Mouse (Mus musculus) neural tube, embryonic 14.5 days (tissue): Measurements from ENCODE around the gene Ssna1. TPM values are rescaled to one million over a fixed set of nuclear protein-coding genes. Genes with fewer than 3 reads are reported as not detected.
A peak's percentile ranks its signal among the peaks of the same experiment; 100 is the strongest.

Source experiments
- ATAC-seq: fragments of 200-750 bp; cut with Nextera tagmentation; 2 replicates; pipeline ENCODE4 v1.8.0; 2017; ENCODE audit warnings: low read depth, mild to moderate bottlenecking, moderate TSS enrichment, moderate library complexity
- H3K27ac ChIP-seq: fragments of 300-500 bp; sonication (generic); 2 replicates; pipeline ENCODE4 v1.5.1; 2014; ENCODE audit warnings: low read depth, mild to moderate bottlenecking, control low read depth, low read length, moderate library complexity, mixed read lengths
- H3K27me3 ChIP-seq: fragments of 300-500 bp; sonication (generic); 2 replicates; pipeline ENCODE4 v1.6.1; 2014; ENCODE audit warnings: low read length; ENCODE audit not compliant: control insufficient read depth, insufficient read depth
- H3K36me3 ChIP-seq: fragments of 300-500 bp; sonication (generic); 2 replicates; pipeline ENCODE4 v1.6.1; 2014; ENCODE audit warnings: low read length, mixed read lengths; ENCODE audit not compliant: control insufficient read depth, insufficient read depth
- H3K4me1 ChIP-seq: fragments of 300-500 bp; sonication (generic); 2 replicates; pipeline ENCODE4 v1.6.1; 2014; ENCODE audit warnings: low read length; ENCODE audit not compliant: control insufficient read depth, insufficient read depth
- H3K4me2 ChIP-seq: fragments of 300-500 bp; sonication (generic); 2 replicates; pipeline ENCODE4 v1.6.1; 2014; ENCODE audit warnings: mild to moderate bottlenecking, low read depth, low read length, control low read depth
- H3K4me3 ChIP-seq: fragments of 300-500 bp; sonication (generic); 2 replicates; pipeline ENCODE4 v1.5.1; 2014; ENCODE audit warnings: low read depth, low read length, control low read depth, mixed read lengths
- H3K9ac ChIP-seq: fragments of 300-500 bp; sonication (generic); replicated peaks from 2 replicates; pipeline ENCODE4 v1.6.1; 2014; ENCODE audit warnings: low read depth, mild to moderate bottlenecking, control low read depth, low read length, mixed read lengths
- H3K9me3 ChIP-seq: fragments of 300-500 bp; sonication (generic); 2 replicates; pipeline ENCODE4 v1.6.1; 2016; ENCODE audit warnings: low read length; ENCODE audit not compliant: control insufficient read depth
- WGBS: fragments of 180-500 bp; shearing (Covaris S2); extraction: QIAGEN DNeasy Blood & Tissue Kit; methylation state at CpG from one replicate; pipeline ENCODE4 v1.1.7; 2014; 5-methylcytosine and 5-hydroxymethylcytosine counted together
- polyA plus RNA-seq: library from polyadenylated mRNA; unstranded; fragments of >200 nt; fragmentation: Nextera tagmentation; extraction: Ambion mirVana; gene quantifications from 2 replicates; pipeline ENCODE4 v1.2.1, GENCODE M21; 2014

Ssna1 gene
- polyA plus RNA-seq, 1 experiment from 2014 or later, result 182 TPM

DNA sequence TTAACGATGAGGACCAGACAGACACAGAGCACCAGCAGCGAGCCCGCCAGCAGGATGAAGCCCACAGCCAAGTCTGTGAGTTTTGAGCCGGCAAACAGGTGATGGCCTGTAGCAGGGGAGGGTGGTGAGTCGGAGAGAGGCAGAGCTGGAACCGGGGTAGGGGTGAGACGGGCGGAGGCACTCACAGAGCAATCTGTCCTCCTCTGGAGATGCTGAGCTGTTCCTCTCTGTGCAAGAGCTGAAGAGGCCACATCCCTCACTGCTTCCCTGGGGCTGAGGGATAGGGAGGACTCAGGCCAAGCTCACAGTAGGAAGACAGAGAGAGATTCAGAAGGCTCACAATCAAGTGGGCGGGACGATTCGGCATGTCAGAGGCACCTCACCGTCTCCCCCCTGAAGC is 41.2 kb downstream of the Ssna1 start:
- 63% methylated on average over 12 of the region's 12 CpGs for WGBS
- Histone ChIP-seq H3K4me1 (no peaks in the 10 kb centered on the region), H3K9me3 (no peaks in the 10 kb centered on the region), H3K27ac (no peak overlapping the region), H3K4me3 (no peak overlapping the region), H3K4me2 (no peak overlapping the region), H3K36me3 (no peaks in the 10 kb centered on the region), H3K27me3 (no peaks in the 10 kb centered on the region), H3K9ac (no peak overlapping the region)
- ATAC-seq, result no peak

DNA sequence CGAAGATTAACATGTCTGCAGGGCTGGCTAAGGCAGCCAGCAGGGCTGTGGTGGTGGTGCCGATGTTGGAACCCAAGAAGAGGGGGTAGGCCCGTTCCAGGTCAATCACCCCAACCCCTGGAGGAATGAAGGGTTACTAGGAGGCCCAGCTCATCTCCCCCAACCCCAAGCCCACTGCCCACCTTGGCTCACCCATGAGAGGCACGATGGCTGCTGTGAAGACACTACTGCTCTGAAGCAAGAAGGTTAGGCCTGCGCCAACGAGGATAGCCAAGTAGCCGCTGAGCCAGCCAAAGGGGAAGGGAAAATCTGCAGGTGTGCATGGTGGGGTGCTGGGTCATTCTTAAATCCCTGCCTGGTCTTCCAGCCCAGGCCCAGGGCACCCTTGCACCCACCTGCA is 41.7 kb downstream of the Ssna1 start:
- H3K4me3 ChIP-seq, result no peak overlapping the region
- no peaks in the 10 kb centered on the region for H3K27me3 ChIP-seq
- no peak overlapping the region for H3K4me2 ChIP-seq
- H3K9me3 ChIP-seq, result no peaks in the 10 kb centered on the region
- no peak overlapping the region for H3K9ac ChIP-seq
- ATAC-seq, result no peak
- H3K27ac ChIP-seq, result no peak overlapping the region
- 84% methylated on average over 7 of the region's 7 CpGs for WGBS
- H3K36me3 ChIP-seq, result no peaks in the 10 kb centered on the region
- H3K4me1 ChIP-seq, result no peaks in the 10 kb centered on the region

DNA sequence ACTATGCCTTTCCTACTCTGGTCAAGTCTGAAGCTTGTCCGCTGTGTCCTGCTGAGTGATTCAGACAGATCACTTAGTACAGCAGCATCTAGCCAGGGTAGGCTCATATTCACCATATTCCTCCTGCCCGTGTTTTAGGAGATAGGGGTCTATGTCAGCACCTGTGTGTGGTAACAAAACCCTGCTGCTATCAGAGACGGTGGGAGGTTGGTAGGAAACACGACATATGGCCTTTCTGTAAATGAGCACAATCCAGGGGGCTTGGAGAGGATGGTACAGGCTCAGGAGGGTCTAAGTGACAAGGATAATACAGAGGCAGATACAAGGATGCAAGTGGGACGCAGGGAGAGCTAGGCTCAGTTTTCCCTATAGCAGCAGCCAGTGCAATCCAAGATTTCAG is 42.7 kb downstream of the Ssna1 start:
- ATAC-seq, result no peak
- no peak overlapping the region for H3K27ac ChIP-seq
- no peaks in the 10 kb centered on the region for H3K9me3 ChIP-seq
- no peak overlapping the region for H3K4me3 ChIP-seq
- no peaks in the 10 kb centered on the region for H3K27me3 ChIP-seq
- no peaks in the 10 kb centered on the region for H3K4me1 ChIP-seq
- no peak overlapping the region for H3K4me2 ChIP-seq
- H3K9ac ChIP-seq, result no peak overlapping the region
- no peaks in the 10 kb centered on the region for H3K36me3 ChIP-seq
- WGBS, result 87% methylated on average over 5 of the region's 5 CpGs

DNA sequence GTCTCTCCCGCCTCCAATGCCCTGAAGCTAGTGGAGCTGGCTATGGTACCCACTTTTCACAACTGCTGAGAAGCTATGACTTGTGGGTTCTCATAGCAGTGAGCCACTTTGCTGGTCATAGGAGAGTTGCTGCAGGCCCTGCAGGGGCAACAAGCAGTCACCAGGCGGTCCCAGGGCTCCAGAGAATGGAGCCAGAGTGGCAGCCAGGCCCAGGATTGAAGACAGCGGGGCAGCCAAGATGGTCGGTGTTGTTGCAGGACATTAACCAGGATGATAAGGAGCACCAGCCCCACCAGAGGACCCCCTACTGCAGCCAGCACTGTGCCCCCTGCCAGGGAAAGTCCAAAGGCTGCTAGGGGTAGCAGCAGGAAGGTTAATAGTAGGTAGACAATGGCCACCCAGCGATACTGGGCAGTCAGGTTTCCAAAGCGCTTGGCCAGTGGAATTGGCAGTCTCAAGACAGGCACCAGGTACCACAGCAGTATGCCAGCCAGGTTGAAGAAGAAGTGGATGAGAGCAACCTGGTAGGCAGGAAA is 43.2 kb downstream of the Ssna1 start:
- Histone ChIP-seq H3K36me3 (no peaks in the 10 kb centered on the region), H3K9me3 (no peaks in the 10 kb centered on the region), H3K4me3 (no peak overlapping the region), H3K9ac (no peak overlapping the region), H3K27ac (no peak overlapping the region), H3K4me2 (peak overlapping the region; percentile 31; the same call in 1 of the 2 replicates), H3K4me1 (no peaks in the 10 kb centered on the region), H3K27me3 (no peaks in the 10 kb centered on the region)
- ATAC-seq, result no peak
- WGBS, result 71% methylated on average over 6 of the region's 6 CpGs

DNA sequence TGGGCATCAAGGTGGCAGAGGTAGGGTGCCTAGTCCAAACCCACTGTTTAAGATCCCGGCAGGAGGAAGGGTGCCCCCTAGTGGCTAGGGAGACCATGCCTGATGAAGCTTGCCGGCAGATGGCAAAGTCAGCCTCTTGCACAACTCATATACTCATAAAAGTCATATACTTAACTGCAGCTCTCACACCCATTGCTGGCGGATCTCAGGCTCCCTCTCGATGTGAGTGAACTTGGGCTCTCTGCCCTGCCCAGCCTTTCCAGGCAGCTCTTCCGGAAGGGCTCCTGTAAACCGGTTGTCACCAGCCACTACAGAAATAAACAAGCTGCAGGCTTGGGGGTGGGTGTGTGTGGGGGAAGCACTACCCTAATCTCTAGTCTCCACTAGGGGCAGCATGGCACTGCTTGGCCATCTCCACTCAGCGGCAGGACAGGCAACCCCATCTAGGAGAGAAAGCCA is 43.8 kb downstream of the Ssna1 start:
- no peaks in the 10 kb centered on the region for H3K9me3 ChIP-seq
- H3K36me3 ChIP-seq, result no peaks in the 10 kb centered on the region
- no peak for ATAC-seq
- no peak overlapping the region; the same call in 1 of the 2 replicates for H3K9ac ChIP-seq
- peak overlapping the region; percentile 31 for H3K4me2 ChIP-seq
- H3K27me3 ChIP-seq, result no peaks in the 10 kb centered on the region
- 1% methylated on average over 7 of the region's 7 CpGs for WGBS
- no peak overlapping the region; the same call in 1 of the 2 replicates for H3K4me3 ChIP-seq
- H3K27ac ChIP-seq, result peak overlapping the region; percentile 34; the same call in 1 of the 2 replicates
- H3K4me1 ChIP-seq, result peaks cover 4% of the 10 kb centered on the region; the same call in 1 of the 2 replicates

DNA sequence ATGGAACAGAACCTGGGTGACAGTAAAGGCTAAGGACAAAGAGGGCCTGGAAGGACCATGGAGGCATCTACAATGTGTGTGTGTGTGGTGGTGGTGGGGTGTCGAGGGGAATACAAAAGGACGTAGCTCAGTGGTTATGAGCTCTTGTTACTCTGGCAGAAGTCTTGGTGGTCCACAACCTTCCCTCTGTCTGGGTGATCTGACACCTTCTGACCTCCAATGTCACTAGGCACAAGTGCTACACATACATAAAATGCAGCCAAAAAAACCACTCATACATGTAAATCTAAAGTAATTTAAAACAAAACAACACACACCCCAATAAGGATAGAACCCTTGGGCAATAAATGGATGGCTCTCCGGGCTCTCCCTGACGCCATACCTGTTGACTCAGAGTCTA is 44.8 kb downstream of the Ssna1 start:
- Histone ChIP-seq H3K36me3 (no peaks in the 10 kb centered on the region), H3K9ac (no peak overlapping the region), H3K27me3 (no peaks in the 10 kb centered on the region), H3K4me2 (no peak overlapping the region), H3K9me3 (no peaks in the 10 kb centered on the region), H3K27ac (no peak overlapping the region), H3K4me3 (no peak overlapping the region), H3K4me1 (peaks cover 7% of the 10 kb centered on the region; the same call in 1 of the 2 replicates)
- ATAC-seq, result no peak
- WGBS, result 87% methylated on average over 4 of the region's 4 CpGs

DNA sequence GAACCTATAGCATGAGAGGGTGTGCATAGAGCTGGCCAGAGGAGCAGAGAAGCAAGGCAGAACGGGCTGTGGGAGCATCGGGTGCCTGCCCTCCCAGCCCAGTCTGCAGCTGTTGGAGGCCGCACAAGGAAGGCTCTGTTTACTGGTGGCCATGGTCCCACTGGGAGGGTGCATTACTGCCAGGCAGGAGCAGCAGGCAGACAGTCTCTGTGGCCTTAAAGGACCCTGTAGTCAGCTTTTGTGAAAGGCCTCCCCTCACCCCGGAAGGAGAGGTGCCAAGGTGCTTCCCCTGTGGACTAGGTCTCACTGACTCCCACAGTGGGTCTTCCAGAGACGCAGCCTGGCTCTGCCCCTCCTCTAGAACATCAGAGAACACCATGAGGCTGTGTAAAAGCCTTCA is 45.4 kb downstream of the Ssna1 start:
- H3K27ac ChIP-seq, result no peak overlapping the region
- no peaks in the 10 kb centered on the region for H3K27me3 ChIP-seq
- WGBS, result 83% methylated on average over 5 of the region's 5 CpGs
- no peak for ATAC-seq
- H3K4me1 ChIP-seq, result peaks cover 7% of the 10 kb centered on the region; the same call in 1 of the 2 replicates
- H3K36me3 ChIP-seq, result no peaks in the 10 kb centered on the region
- H3K4me2 ChIP-seq, result no peak overlapping the region
- no peak overlapping the region for H3K4me3 ChIP-seq
- no peak overlapping the region for H3K9ac ChIP-seq
- no peaks in the 10 kb centered on the region for H3K9me3 ChIP-seq

DNA sequence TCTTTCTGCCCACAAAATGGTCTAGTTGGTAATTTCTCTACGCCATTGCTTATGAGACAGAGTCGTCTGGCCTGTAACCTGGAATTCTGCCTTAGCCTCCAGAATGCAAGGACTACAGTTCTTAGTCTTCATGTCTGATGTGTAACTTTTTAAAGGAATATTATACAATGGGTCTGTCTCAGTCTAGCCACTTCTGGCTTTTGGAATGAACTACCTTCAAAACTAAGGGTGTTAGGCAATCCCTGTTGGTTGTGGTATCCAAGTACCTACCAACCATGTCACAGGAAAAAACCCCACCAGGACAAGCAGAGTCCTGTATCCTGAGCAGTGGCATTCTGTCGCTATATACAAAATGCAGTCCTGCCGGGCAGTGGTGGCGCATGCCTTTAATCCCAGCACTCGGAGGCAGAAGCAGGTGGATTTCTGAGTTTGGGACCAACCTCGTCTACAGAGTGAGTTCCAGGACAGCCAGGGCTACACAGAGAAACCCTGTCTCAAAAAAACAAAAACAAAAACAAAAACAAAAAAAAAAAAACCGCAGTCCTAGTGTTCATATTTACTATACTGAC is 46.3 kb downstream of the Ssna1 start:
- peak overlapping the region; percentile 51 for H3K4me2 ChIP-seq
- peaks cover 7% of the 10 kb centered on the region; the same call in 1 of the 2 replicates for H3K4me1 ChIP-seq
- no peaks in the 10 kb centered on the region for H3K36me3 ChIP-seq
- no peaks in the 10 kb centered on the region for H3K27me3 ChIP-seq
- 78% methylated on average over 8 of the region's 8 CpGs for WGBS
- H3K9me3 ChIP-seq, result no peaks in the 10 kb centered on the region
- ATAC-seq, result no peak
- H3K9ac ChIP-seq, result no peak overlapping the region
- H3K4me3 ChIP-seq, result peak overlapping the region; percentile 81; the same call in 1 of the 2 replicates
- peak overlapping the region; percentile 91 for H3K27ac ChIP-seq
